ENCODE assay signal across 7 mouse cellular contexts in the genomic region with DNA sequence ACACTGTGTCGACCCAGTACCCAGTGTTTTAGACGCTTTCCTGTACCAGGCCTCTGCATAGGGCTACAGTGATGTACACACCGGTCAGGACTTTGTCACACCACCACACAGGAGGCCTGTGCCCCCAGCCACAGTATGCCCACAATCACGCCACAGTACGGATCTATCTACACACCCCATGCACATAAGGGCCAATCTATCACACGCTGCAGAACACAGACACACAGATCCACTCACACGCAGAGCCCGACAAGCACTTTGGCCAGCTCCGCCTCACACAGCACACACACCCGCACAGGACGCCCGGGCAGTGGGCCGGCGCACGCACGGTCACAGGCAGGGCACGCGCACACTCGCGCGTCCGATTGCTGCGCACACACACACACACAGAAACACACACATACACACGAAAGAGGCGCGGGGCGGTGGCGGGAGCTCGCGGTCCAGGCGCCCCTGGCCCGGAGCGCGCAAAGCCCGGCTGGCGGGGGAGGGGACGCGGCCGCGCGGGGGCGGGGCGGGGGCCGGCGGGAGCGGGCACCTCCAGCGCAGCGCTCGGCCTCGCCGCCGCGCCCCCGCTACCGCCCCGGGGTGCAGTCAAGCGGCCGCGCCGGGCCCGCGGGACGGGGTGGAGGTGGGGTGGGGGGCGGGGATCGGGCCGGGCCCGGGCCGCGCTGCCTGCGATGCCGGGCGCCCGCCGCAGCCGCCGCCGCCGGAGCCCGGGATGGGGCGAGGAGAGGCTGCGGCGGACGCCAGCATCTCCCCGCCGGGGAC. TPM values are rescaled to one million over a fixed set of nuclear protein-coding genes. Genes with fewer than 3 reads are reported as not detected.
A peak's percentile ranks its signal among the peaks of the same experiment; 100 is the strongest.
DNase-seq lines count a peak whose midpoint lies in the region; ATAC-seq and TF ChIP-seq lines count a peak whose summit lies in the region.

Gene Mgat3 (plus strand): TSS at position 721 of the 771 bp plus-strand sequence.

- H3K4me2 ChIP-seq in hindbrain, embryonic 13.5 days = peak within 1 kb of the TSS; percentile 85
- H3K4me2 ChIP-seq in midbrain, embryonic 13.5 days (replicated peaks) = peak within 1 kb of the TSS; percentile 87

- no peak for TF ChIP-seq POLR2A in ES-Bruce4 (IDR thresholded peaks at IDR 0.05; ENCODE audit: insufficient read depth, low read length)

- TF ChIP-seq EP300 in ES-Bruce4 (IDR thresholded peaks at IDR 0.05; ENCODE audit: insufficient read depth, low read depth, low read length) = no peak

- no peak within 1 kb of the TSS for H3K27ac ChIP-seq in ES-Bruce4 (ENCODE audit: insufficient read depth, low read length)
- peak within 1 kb of the TSS; percentile 97 for H3K27ac ChIP-seq in hindbrain, embryonic 13.5 days
- peak within 1 kb of the TSS; percentile 95 for H3K27ac ChIP-seq in midbrain, embryonic 13.5 days

- H3K9ac ChIP-seq in ES-Bruce4 (ENCODE audit: low read depth, poor library complexity, severe bottlenecking) = peak within 1 kb of the TSS; percentile 91
- peak within 1 kb of the TSS; percentile 99 for H3K9ac ChIP-seq in hindbrain, embryonic 13.5 days
- H3K9ac ChIP-seq in midbrain, embryonic 13.5 days (replicated peaks) = peak within 1 kb of the TSS; percentile 98

- no peaks in the 10 kb centered on the region for H3K27me3 ChIP-seq in ES-Bruce4 (ENCODE audit: control insufficient read depth, insufficient read depth, low read length, poor library complexity, severe bottlenecking)
- H3K27me3 ChIP-seq in hindbrain, embryonic 13.5 days = 0 out of 2 replicates have a peak, but pooled peaks cover 4% of the 10 kb centered on the region
- H3K27me3 ChIP-seq in midbrain, embryonic 13.5 days = no peaks in the 10 kb centered on the region

- no peak for TF ChIP-seq CTCF in ES-Bruce4 (IDR thresholded peaks at IDR 0.05; ENCODE audit: low read depth, low read length)

- H3K36me3 ChIP-seq in ES-Bruce4 (ENCODE audit: control insufficient read depth, insufficient read depth, low read length, poor library complexity, severe bottlenecking) = no peaks in the 10 kb centered on the region
- H3K36me3 ChIP-seq in hindbrain, embryonic 13.5 days = no peaks in the 10 kb centered on the region
- no peaks in the 10 kb centered on the region for H3K36me3 ChIP-seq in midbrain, embryonic 13.5 days

- peak within 1 kb of the TSS; percentile 71 for H3K4me3 ChIP-seq in ES-Bruce4 (ENCODE audit: low read depth, low read length)
- peak within 1 kb of the TSS; percentile 95 for H3K4me3 ChIP-seq in hindbrain, embryonic 13.5 days
- H3K4me3 ChIP-seq in midbrain, embryonic 13.5 days (replicated peaks) = peak within 1 kb of the TSS; percentile 96

- H3K4me1 ChIP-seq in ES-Bruce4 (ENCODE audit: control insufficient read depth, insufficient read depth, low read length) = peaks cover 9% of the 10 kb centered on the region
- H3K4me1 ChIP-seq in hindbrain, embryonic 13.5 days (replicated peaks) = peaks cover 42% of the 10 kb centered on the region
- peaks cover 38% of the 10 kb centered on the region for H3K4me1 ChIP-seq in midbrain, embryonic 13.5 days (replicated peaks)

- no peaks in the 10 kb centered on the region for H3K9me3 ChIP-seq in ES-Bruce4 (replicated peaks; ENCODE audit: control insufficient read depth, insufficient read depth, low read length, poor library complexity, severe bottlenecking)
- no peaks in the 10 kb centered on the region for H3K9me3 ChIP-seq in hindbrain, embryonic 13.5 days
- no peaks in the 10 kb centered on the region for H3K9me3 ChIP-seq in midbrain, embryonic 13.5 days

- peak; percentile 83 for ATAC-seq in hindbrain, embryonic 13.5 days (ENCODE audit: low FRiP score)
- peak; percentile 83 for ATAC-seq in midbrain, embryonic 13.5 days

- DNase-seq in adipocyte (ENCODE audit: low spot score) = peak; percentile 15
- DNase-seq in embryo, embryonic 9.5 days (ENCODE audit: extremely low spot score) = peak; percentile 69
- peak; percentile 36 to 57 for DNase-seq in left cerebral cortex, adult 8-10 months (ENCODE audit: low spot score in 2 of 2)
- DNase-seq in telencephalon, adult 2 months (ENCODE audit: low read depth, low spot score) = peak; percentile 39

- 2% methylated on average over 38 of the region's 85 CpGs for WGBS in hindbrain, embryonic 13.5 days
- 2% methylated on average over 57 of the region's 85 CpGs for WGBS in midbrain, embryonic 13.5 days

RNA-seq across cellular contexts. Expression of gene Mgat3, which starts in this region (rescaled TPM):
- polyA plus RNA-seq in ES-Bruce4 (2011; ENCODE audit: insufficient read depth, insufficient read length, low read depth, missing spikeins) = 6.2 and 6.3 TPM in 2 replicates
- polyA plus RNA-seq in hindbrain, embryonic 13.5 days (2015; fragmentation: Nextera tagmentation; extraction: Ambion mirVana) = 12.2 and 13.0 TPM in 2 replicates
- total RNA-seq in left cerebral cortex, adult 8-10 months (2022) = 100 to 1,000 TPM; 118 to 134 (median 124) TPM
- 11.4 and 12.3 TPM in 2 replicates for polyA plus RNA-seq in midbrain, embryonic 13.5 days (2015; fragmentation: Nextera tagmentation; extraction: Ambion mirVana)

Comparison
In these comparisons a context has a peak if more than half of its experiments do, and no peak if none do; other contexts are left out.
1. DNase-seq: peak in every context shown above with its lines; median percentile 69 in embryo, embryonic 9.5 days; 46 in left cerebral cortex, adult 8-10 months; 39 in telencephalon, adult 2 months; 15 in adipocyte.